Mouse (Mus musculus) bone marrow macrophage, adult 2 months (primary cell): Measurements from ENCODE around the gene Vmn1r8.
"Not testable (repeated sequence)": the region's sequence is repeated elsewhere in the genome, so short reads cannot be mapped to it uniquely, and the experiment has no call there.

ENCODE experiments used
- CTCF ChIP-seq: IDR thresholded peaks from 2 replicates; pipeline ENCODE4 v1.5.1; 2012; ENCODE audit warnings: low read depth, mild to moderate bottlenecking, low read length, moderate library complexity
- POLR2A ChIP-seq: IDR thresholded peaks from 2 replicates; pipeline ENCODE4 v1.6.1; 2012; ENCODE audit warnings: mild to moderate bottlenecking, low read depth, low read length, borderline replicate concordance

DNA sequence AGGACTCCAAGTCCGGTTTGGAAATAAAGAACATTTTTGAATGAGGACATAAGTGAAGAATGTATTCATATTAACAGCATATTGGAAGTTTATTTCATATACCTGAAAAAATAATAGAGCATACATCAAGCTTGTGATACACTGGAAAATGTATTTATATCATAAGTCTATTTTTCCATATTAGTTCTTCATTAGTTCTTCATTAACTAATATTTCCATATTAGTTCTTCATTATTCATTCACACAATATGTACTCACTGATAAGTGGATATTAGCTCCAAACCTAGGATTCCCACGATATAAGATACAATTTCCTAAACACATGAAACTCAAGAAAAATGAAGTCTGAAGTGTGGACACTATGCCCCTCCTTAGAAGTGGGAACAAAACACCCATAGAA is 6.9 kb upstream of the Vmn1r8 start, which contains the start of gene Vmn1r7:
- TF ChIP-seq POLR2A, CTCF: not testable (repeated sequence)
